14 mouse cellular contexts compared by ENCODE assay signal in genomic region chr12:70104199-70104598, GRCm38 (mm10). TPM values are rescaled to one million over a fixed set of nuclear protein-coding genes. Genes with fewer than 3 reads are reported as not detected.
A peak's percentile ranks its signal among the peaks of the same experiment; 100 is the strongest.
DNase-seq lines count a peak whose midpoint lies in the region; ATAC-seq and TF ChIP-seq lines count a peak whose summit lies in the region.
"Had no signal": no experiment of that assay in that cellular context is flagged by ENCODE, and none has a peak within 500 bp of the region (broad histone marks: within the 10 kb centered on the region; RNA-seq: fewer than 3 reads in every experiment).

No protein-coding gene starts in this region.

- peak; percentile 34 for ATAC-seq in limb, embryonic 13.5 days (ENCODE audit: low FRiP score, low read depth)
- ATAC-seq in embryonic facial prominence, embryonic 11.5 days (replicated peaks; ENCODE audit: insufficient number of reproducible peaks, low FRiP score, low TSS enrichment, low read depth): peak; percentile 49; the same call in 1 of the 2 replicates
- no peak for ATAC-seq in midbrain, embryonic 15.5 days (replicated peaks)
- no peak for ATAC-seq in intestine, embryonic 15.5 days

- no peaks in the 10 kb centered on the region for H3K27me3 ChIP-seq in limb, embryonic 13.5 days
- H3K27me3 ChIP-seq in limb, embryonic 10.5 days (ENCODE audit: low read depth, poor library complexity, severe bottlenecking): peaks cover under 1% of the 10 kb centered on the region; the same call in 1 of the 2 replicates
- H3K27me3 ChIP-seq in embryonic facial prominence, embryonic 11.5 days (ENCODE audit: control insufficient read depth, insufficient read depth, low read length): no peaks in the 10 kb centered on the region
- H3K27me3 ChIP-seq in kidney, adult 2 months (replicated peaks; ENCODE audit: control insufficient read depth, insufficient read depth, low read length): no peaks in the 10 kb centered on the region
- H3K27me3 ChIP-seq in midbrain, embryonic 15.5 days (replicated peaks): no peaks in the 10 kb centered on the region
- H3K27me3 ChIP-seq in intestine, embryonic 15.5 days (replicated peaks): no peaks in the 10 kb centered on the region
- H3K27me3 ChIP-seq: hindbrain, embryonic 15.5 days had no signal

- WGBS in limb, embryonic 13.5 days: 29% methylated on average over 4 of the region's 4 CpGs
- 72% methylated on average over 4 of the region's 4 CpGs for WGBS in limb, embryonic 10.5 days
- WGBS in embryonic facial prominence, embryonic 11.5 days: 50% methylated on average over 4 of the region's 4 CpGs
- 39% methylated on average over 4 of the region's 4 CpGs for WGBS in kidney, adult 2 months
- WGBS in midbrain, embryonic 15.5 days: 47% methylated on average over 4 of the region's 4 CpGs
- 58% methylated on average over 4 of the region's 4 CpGs for WGBS in intestine, embryonic 15.5 days

- no peak overlapping the region for H3K4me3 ChIP-seq in limb, embryonic 13.5 days
- H3K4me3 ChIP-seq in limb, embryonic 10.5 days: no peak overlapping the region
- no peak overlapping the region for H3K4me3 ChIP-seq in embryonic facial prominence, embryonic 11.5 days (ENCODE audit: low read depth, low read length)
- no peak overlapping the region for H3K4me3 ChIP-seq in kidney, adult 2 months (ENCODE audit: insufficient read depth, low read depth, low read length)
- H3K4me3 ChIP-seq in midbrain, embryonic 15.5 days: no peak overlapping the region
- no peak overlapping the region for H3K4me3 ChIP-seq in intestine, embryonic 15.5 days (replicated peaks)
- H3K4me3 ChIP-seq: erythroblast, embryonic 14.5 days; hindbrain, embryonic 15.5 days had no signal

- TF ChIP-seq CTCF in kidney, adult 2 months (conservative IDR thresholded peaks at IDR 0.05; ENCODE audit: insufficient read depth, insufficient read length, low read depth, low read length): no peak

- no peak for DNase-seq in limb, embryonic 10.5 days (ENCODE audit: low spot score)
- no peak for DNase-seq in embryonic facial prominence, embryonic 11.5 days (ENCODE audit: low spot score)
- DNase-seq in kidney, adult 2 months: peak; percentile 52
- no peak for DNase-seq in adrenal gland, postnatal 4 days (ENCODE audit: low spot score in 2 of 2)
- DNase-seq in cerebellum, postnatal 14 days: no peak
- DNase-seq: cerebellum, adult 11-12 months; gastrocnemius, postnatal 36 days had no signal

- no peaks in the 10 kb centered on the region for H3K9me3 ChIP-seq in limb, embryonic 13.5 days
- no peaks in the 10 kb centered on the region for H3K9me3 ChIP-seq in limb, embryonic 10.5 days (replicated peaks)
- H3K9me3 ChIP-seq in embryonic facial prominence, embryonic 11.5 days (replicated peaks; ENCODE audit: control insufficient read depth, low read length): no peaks in the 10 kb centered on the region
- no peaks in the 10 kb centered on the region for H3K9me3 ChIP-seq in midbrain, embryonic 15.5 days
- H3K9me3 ChIP-seq in intestine, embryonic 15.5 days: no peaks in the 10 kb centered on the region
- H3K9me3 ChIP-seq: hindbrain, embryonic 15.5 days had no signal

- no peak overlapping the region for H3K4me2 ChIP-seq in limb, embryonic 13.5 days (replicated peaks)
- no peak overlapping the region for H3K4me2 ChIP-seq in embryonic facial prominence, embryonic 11.5 days (ENCODE audit: low read depth, low read length)
- H3K4me2 ChIP-seq in midbrain, embryonic 15.5 days: no peak overlapping the region
- no peak overlapping the region for H3K4me2 ChIP-seq in intestine, embryonic 15.5 days (replicated peaks)
- H3K4me2 ChIP-seq: hindbrain, embryonic 15.5 days had no signal

- no peak overlapping the region for H3K9ac ChIP-seq in limb, embryonic 13.5 days
- H3K9ac ChIP-seq in embryonic facial prominence, embryonic 11.5 days (replicated peaks; ENCODE audit: low read length): no peak overlapping the region
- no peak overlapping the region for H3K9ac ChIP-seq in midbrain, embryonic 15.5 days
- H3K9ac ChIP-seq in intestine, embryonic 15.5 days: no peak overlapping the region
- H3K9ac ChIP-seq: hindbrain, embryonic 15.5 days; liver, embryonic 14.5 days had no signal

- TF ChIP-seq POLR2A in kidney, adult 2 months (IDR thresholded peaks at IDR 0.05; ENCODE audit: low read depth, low read length): no peak

- peaks cover 43% of the 10 kb centered on the region for H3K4me1 ChIP-seq in limb, embryonic 13.5 days
- peaks cover 43% of the 10 kb centered on the region for H3K4me1 ChIP-seq in limb, embryonic 10.5 days
- H3K4me1 ChIP-seq in embryonic facial prominence, embryonic 11.5 days (ENCODE audit: control insufficient read depth, insufficient read depth, low read length): no peaks in the 10 kb centered on the region
- no peaks in the 10 kb centered on the region for H3K4me1 ChIP-seq in kidney, adult 2 months (ENCODE audit: control insufficient read depth, insufficient read depth, low read length)
- peaks cover 46% of the 10 kb centered on the region for H3K4me1 ChIP-seq in midbrain, embryonic 15.5 days
- peaks cover 20% of the 10 kb centered on the region for H3K4me1 ChIP-seq in intestine, embryonic 15.5 days (replicated peaks)

- H3K36me3 ChIP-seq in limb, embryonic 13.5 days: 0 out of 2 replicates have a peak, but pooled peaks cover 3% of the 10 kb centered on the region
- H3K36me3 ChIP-seq in limb, embryonic 10.5 days: peaks cover 4% of the 10 kb centered on the region; the same call in 1 of the 2 replicates
- H3K36me3 ChIP-seq in embryonic facial prominence, embryonic 11.5 days (replicated peaks; ENCODE audit: control insufficient read depth, insufficient read depth, low read depth, low read length): no peaks in the 10 kb centered on the region
- no peaks in the 10 kb centered on the region for H3K36me3 ChIP-seq in kidney, adult 2 months (ENCODE audit: control insufficient read depth, insufficient read depth, low read length)
- no peaks in the 10 kb centered on the region for H3K36me3 ChIP-seq in midbrain, embryonic 15.5 days (replicated peaks)
- H3K36me3 ChIP-seq in intestine, embryonic 15.5 days: 0 out of 2 replicates have a peak, but pooled peaks cover 4% of the 10 kb centered on the region
- H3K36me3 ChIP-seq: hindbrain, embryonic 15.5 days had no signal

- peak overlapping the region; percentile 23; the same call in 1 of the 2 replicates for H3K27ac ChIP-seq in limb, embryonic 13.5 days
- H3K27ac ChIP-seq in limb, embryonic 10.5 days: no peak overlapping the region
- no peak overlapping the region for H3K27ac ChIP-seq in embryonic facial prominence, embryonic 11.5 days (replicated peaks; ENCODE audit: low read depth, low read length)
- H3K27ac ChIP-seq in kidney, adult 2 months (ENCODE audit: insufficient read depth, low read depth, low read length): no peak overlapping the region
- 0 out of 2 replicates have a peak overlapping the region, but pooled peaks have one; percentile 5 for H3K27ac ChIP-seq in midbrain, embryonic 15.5 days
- no peak overlapping the region for H3K27ac ChIP-seq in intestine, embryonic 15.5 days
- H3K27ac ChIP-seq: hindbrain, embryonic 15.5 days; liver, embryonic 14.5 days had no signal

RNA-seq across cellular contexts. Expression of gene Nin, which starts 9.3 kb away (rescaled TPM):
- polyA plus RNA-seq in limb, embryonic 13.5 days (2015; fragmentation: Nextera tagmentation; extraction: Ambion mirVana): 11.0 and 11.4 TPM in 2 replicates
- polyA plus RNA-seq in limb, embryonic 10.5 days (2016; fragmentation: Nextera tagmentation; extraction: Ambion mirVana): 9.2 and 9.5 TPM in 2 replicates
- polyA plus RNA-seq in embryonic facial prominence, embryonic 11.5 days (2014; fragmentation: Nextera tagmentation; extraction: Ambion mirVana): 10.2 and 10.3 TPM in 2 replicates
- 4.9 and 5.2 TPM in 2 replicates for polyA plus RNA-seq in kidney, adult 2 months (2012; rRNA removed)
- 14.1 and 15.9 TPM in 2 replicates for polyA plus RNA-seq in midbrain, embryonic 15.5 days (2015; fragmentation: Nextera tagmentation; extraction: Ambion mirVana)
- 10 to 100 TPM; 44.6 to 45.0 TPM for total RNA-seq in adrenal gland, postnatal 4 days (2021)
- 8.4 and 9.1 TPM in 2 replicates for polyA plus RNA-seq in intestine, embryonic 15.5 days (2015; fragmentation: Nextera tagmentation; extraction: Ambion mirVana)

RNA-seq across cellular contexts. Expression of gene Abhd12b, which starts 49.7 kb away (rescaled TPM):
- polyA plus RNA-seq in limb, embryonic 13.5 days (2015; fragmentation: Nextera tagmentation; extraction: Ambion mirVana): not detected in 2 replicates
- polyA plus RNA-seq in limb, embryonic 10.5 days (2016; fragmentation: Nextera tagmentation; extraction: Ambion mirVana): 0.18 TPM in 1 of 2 replicates, not detected in the other
- polyA plus RNA-seq in embryonic facial prominence, embryonic 11.5 days (2014; fragmentation: Nextera tagmentation; extraction: Ambion mirVana): 0.32 TPM in 1 of 2 replicates, not detected in the other
- not detected in 2 replicates for polyA plus RNA-seq in kidney, adult 2 months (2012; rRNA removed)
- polyA plus RNA-seq in midbrain, embryonic 15.5 days (2015; fragmentation: Nextera tagmentation; extraction: Ambion mirVana): 0.27 and 0.28 TPM in 2 replicates
- total RNA-seq in adrenal gland, postnatal 4 days (2021): not detected
- 0.11 and 0.15 TPM in 2 replicates for polyA plus RNA-seq in intestine, embryonic 15.5 days (2015; fragmentation: Nextera tagmentation; extraction: Ambion mirVana)
- total RNA-seq: gastrocnemius, postnatal 36 days; megakaryocyte, adult 5-6 weeks had no signal
- polyA plus RNA-seq: erythroblast, embryonic 14.5 days; hindbrain, embryonic 15.5 days; liver, embryonic 14.5 days had no signal

Comparison
In these comparisons a context has a peak if more than half of its experiments do, and no peak if none do; other contexts are left out.
1. H3K27ac ChIP-seq: peak in limb, embryonic 13.5 days (single experiment) and midbrain, embryonic 15.5 days (single experiment); none in limb, embryonic 10.5 days (single experiment), embryonic facial prominence, embryonic 11.5 days (single experiment), kidney, adult 2 months (single experiment) and intestine, embryonic 15.5 days (single experiment).
2. ATAC-seq: peak in limb, embryonic 13.5 days (single experiment) and embryonic facial prominence, embryonic 11.5 days (single experiment); none in midbrain, embryonic 15.5 days (single experiment) and intestine, embryonic 15.5 days (single experiment).